Mouse (Mus musculus): ENCODE results near the gene Tmem179.

The Tmem179 gene

DNA sequence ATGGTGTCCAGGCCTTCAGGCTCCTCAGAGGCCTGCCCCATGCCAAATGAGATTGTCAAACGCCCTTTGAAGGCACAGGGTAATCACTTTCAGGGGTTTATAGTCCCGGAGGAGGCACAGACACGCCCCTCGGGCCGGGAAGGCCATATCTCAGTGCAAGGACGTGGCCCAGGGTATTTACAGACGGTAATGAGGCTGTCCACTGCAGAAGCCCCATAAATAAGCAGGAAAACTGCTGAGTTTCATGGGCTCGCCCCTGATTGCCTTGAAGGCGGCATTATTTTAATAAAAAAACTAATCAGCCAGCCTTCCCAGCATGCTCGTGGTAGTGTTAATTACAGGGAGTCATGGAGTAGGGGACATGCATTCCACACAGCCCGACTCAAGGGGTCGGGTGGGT, 54.1 kb downstream of the Tmem179 start:
- no peak for DNase-seq

DNA sequence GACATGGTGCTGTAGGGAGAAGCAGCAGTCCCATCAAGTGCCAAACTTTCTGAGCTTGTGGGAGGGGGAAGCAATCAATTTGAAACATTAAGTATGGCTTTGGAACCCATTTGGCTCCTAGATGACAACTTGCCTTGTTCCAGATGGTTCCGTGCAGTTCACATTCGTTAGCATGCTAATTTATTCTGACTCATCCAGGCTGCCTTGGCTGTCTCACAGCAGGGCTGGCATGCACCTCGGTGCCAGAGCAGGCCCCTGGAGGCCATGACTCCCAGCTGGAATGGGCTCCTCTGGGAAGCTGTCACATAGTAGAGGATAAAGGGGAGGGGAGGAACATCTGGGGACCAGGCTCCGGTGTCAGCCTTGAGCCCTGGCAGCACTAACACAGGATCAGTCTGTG, 58.7 kb downstream of the Tmem179 start:
- DNase-seq = no peak

DNA sequence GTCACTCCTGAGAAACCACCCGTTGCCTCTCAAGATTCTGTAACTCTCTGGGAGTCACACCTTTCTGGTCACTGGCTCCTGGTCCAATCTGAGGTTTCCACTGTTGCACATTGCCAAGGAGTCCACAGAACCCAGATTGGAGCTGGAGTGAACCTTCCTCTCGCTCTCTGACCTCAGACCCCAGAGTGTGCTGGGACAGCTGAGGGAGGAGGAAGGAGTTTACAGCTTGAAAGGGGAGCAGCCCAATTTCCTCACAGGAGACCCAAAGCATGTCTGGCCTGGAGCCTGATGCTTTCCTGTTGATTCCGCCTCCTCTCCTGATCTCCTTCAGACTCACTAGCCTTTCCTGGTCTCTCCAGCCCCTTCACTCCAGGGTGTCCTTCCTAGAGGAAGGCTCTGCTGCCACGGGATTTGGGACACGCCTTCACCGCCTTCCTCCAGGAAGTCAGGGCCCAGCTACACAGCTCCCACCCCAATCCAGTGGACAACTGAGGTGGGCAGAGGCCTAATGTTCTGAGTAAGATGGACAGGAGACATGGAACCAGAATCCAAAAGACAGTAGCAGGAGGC, 60.3 kb downstream of the Tmem179 start:
- peak; percentile 11 to 34 for DNase-seq

DNA sequence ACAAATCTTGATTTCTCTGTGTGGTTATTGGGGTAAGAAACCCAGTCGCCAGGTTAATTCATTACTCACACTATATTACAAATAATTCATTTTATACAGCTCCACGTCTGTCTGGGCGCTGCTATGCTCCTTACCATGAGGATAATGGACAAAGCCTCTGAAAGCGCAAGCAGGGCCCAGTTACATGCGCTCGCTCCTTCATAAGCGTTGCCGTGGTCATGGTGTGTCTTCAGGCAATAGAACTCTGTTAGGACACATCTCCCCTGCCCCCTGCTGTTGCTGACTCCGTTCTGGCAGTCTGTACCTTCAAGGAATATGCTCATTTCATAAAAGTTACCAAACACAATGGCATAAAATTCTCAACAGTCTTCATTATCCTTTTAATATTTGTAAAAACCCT, 64.7 kb downstream of the Tmem179 start:
- DNase-seq = no peak

DNA sequence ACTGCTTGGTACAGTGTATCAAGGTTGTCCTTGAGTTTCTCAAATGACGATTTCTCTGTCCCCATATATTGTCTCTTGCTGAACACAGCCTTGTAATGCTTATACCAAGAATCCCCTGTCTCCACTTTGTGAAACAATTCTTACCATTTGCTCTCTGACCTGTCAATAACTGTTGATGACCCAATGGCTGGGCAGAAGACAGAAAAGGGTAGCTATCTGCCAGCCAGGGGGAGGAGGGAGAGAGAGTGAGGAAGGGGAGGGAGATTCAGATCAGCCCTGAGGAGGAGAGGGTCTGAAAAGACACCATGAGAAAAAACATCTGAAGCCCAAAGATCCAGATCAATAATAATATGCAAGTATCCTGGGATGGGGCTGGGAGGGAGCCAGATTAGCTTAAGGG, 65.2 kb downstream of the Tmem179 start:
- DNase-seq = no peak

DNA sequence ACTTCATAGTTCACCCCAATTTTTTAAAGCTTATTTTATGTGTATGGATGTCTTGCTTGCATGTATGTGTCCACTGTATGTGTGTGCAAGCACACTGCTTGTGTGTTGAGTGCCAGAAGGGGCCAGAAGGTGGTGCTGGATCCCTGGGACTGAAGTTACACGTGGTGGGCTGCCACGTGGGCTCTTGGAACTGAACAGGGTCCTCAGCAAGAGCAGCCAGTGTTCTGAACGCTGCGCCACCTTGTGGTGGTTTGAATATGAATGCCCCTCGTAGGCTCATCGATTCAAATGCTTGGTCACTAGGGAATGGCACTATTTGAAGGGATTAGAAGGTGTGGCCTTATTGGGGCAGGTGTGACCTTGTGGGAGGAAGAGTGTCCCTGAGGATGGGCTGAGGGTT, 65.7 kb downstream of the Tmem179 start:
- peak in 1 of 2 experiments; percentile 21 for DNase-seq
